Mouse (Mus musculus) ovary, postnatal 14 days (tissue): ENCODE measurements at regions not wholly inside any gene's neighbourhood (a gene's known extent, or its start where the extent isn't known, plus 50 kb on each side); places are given as distances from the start of the nearest gene placed in this dataset.

Experiments
- DNase-seq: peaks from one replicate; pipeline ENCODE4 v3.0.0; 2022; ENCODE audit warnings: low spot score

- DNase-seq, result peak; percentile 26
Measured at GRCm38 (mm10) chrX:21293666-21294065, 118.2 kb upstream of the Gm21876 start.

DNA sequence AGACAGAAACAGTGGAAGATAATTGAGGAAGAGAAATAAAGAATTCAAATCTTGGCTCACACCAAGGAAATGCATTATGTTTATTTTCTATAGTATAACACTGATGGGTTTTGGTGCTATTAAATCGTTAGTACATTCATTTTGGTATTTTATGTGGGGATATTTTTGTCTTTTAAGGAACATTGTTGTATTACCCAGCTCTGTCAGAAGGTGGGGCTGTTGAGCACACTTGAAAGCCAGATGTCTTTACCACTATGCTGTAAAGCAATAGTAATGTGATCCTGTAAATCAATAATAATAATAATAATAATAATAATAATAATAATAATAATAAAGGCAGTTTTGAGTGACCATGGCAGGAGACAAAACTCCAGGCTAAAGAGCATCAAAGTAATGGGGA is 120.0 kb upstream of the Gm21876 start:
- DNase-seq, result no peak

DNA sequence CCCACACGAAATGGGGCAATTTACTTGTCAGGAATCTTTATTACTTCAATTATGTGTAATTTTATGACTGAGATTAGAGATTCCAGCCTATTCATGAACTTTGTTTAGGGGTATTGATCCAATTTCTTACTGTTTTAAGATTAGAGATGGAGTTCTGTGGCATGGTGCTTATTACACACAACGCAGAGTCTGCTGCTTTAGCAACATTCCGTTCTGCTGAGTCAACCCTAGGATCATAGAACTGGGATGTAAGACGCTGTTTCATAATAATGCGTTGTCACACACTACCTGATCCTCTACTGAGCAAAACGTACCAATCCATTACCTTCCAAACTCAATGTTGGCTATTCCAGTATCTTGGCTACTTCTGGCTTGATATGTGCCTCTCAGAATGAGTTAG is 121.9 kb upstream of the Gm21876 start:
- no peak for DNase-seq

GRCm38 (mm10) chrX:21334499-21335032 is 149.8 kb upstream of the Agtr2 start:
- no peak for DNase-seq

DNA sequence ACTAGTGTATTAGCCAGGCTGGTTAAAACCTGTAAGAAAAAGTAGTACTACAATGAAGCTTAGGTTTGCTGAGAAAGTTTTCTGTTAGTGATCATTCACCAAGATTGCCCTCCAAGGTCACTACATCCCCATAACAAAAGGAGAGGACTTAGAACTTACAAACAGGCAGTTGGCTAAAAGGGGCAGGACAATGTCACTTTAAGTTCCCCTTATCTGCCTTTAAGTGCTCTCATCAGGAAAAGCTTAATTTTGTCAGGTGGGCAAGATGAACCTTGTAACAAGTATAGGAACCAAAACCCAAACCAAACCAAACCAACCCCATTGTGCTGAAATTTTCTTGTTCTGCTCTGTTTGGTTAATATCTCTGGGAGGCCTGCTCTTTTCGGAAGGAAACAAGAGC is 139.9 kb upstream of the Agtr2 start:
- DNase-seq, result no peak

DNA sequence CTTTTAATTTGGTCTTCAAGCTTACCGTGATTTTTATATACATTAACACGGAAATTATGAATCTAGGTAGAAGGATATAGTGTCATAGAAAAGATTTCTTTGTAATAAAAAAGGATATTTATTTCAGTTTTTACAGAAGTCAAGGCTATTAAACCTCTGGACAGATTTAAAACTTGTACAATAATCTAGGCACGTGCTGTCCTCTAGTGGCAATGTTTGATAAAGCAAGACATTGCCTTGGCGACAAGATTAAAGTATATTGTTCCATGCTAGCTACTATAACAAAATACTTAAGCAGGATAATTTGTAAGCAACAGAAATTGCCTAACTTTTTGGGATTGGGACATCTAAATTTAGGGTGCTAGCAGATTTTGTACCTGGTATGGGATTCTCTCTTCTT is 133.8 kb upstream of the Agtr2 start:
- DNase-seq, result no peak

- DNase-seq, result no peak
Measured at GRCm38 (mm10) chrX:21352350-21352749, 132.0 kb upstream of the Agtr2 start.

DNA sequence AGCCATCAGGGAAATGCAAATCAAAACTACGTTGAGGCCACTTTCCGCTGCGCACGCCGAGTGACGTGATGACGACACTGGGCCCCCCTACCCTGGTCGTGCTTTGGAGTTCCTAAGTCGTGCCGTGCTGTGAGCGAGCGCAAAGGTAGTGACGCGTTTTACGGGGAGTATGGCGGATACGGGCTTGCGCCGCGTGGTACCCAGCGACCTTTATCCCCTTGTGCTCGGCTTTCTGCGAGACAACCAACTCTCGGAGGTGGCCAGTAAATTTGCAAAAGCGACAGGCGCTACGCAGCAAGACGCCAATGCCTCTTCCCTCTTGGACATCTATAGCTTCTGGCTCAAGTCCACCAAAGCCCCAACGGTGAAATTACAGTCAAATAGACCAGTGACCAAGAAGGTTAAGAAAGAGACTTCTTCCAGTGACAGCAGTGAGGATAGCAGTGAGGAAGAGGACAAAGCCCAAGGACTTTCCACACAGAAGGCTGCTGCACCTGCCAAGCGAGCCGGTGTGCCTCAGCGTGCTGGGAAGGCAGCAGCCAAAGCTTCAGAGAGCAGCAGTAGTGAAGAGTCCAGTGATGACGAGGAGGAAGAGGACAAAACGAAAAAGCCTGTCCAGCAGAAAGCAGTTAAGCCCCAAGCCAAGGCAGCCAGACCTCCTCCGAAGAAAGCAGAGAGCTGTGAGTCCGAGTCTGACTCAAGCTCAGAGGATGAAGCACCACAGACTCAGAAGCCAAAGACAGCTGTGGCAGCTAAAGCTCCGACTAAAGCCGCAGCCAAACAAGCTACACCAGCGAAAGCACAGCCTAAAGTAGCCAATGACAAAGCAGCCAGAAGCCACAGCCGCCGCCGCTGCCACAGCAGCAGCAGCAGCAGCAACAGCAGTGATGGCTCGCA is 123.3 kb upstream of the Agtr2 start:
- DNase-seq, result no peak

- DNase-seq, result no peak
Measured at GRCm38 (mm10) chrX:21385221-21385620, 99.1 kb upstream of the Agtr2 start.

- DNase-seq, result no peak
Measured at GRCm38 (mm10) chrX:21389992-21390391, 94.4 kb upstream of the Agtr2 start.

GRCm38 (mm10) chrX:21393212-21393611 is 91.1 kb upstream of the Agtr2 start:
- DNase-seq, result no peak

GRCm38 (mm10) chrX:21424797-21425196 is 59.5 kb upstream of the Agtr2 start:
- no peak for DNase-seq

GRCm38 (mm10) chrX:21428081-21428480 is 56.3 kb upstream of the Agtr2 start:
- DNase-seq, result no peak

- no peak for DNase-seq
Measured at GRCm38 (mm10) chrX:21433501-21433900, 50.8 kb upstream of the Agtr2 start.
